Mouse (Mus musculus) adrenal gland, adult 8-10 months (tissue): ENCODE results near the gene Spop. TPM values are rescaled to one million over a fixed set of nuclear protein-coding genes. Genes with fewer than 3 reads are reported as not detected.
A peak's percentile ranks its signal among the peaks of the same experiment; 100 is the strongest.

Experiments used
- DNase-seq: peaks from one replicate; pipeline ENCODE4 v3.0.0; 2022
- total RNA-seq, 4 experiments: library from RNA; stranded (reverse); gene quantifications; 2 replicates each; pipeline ENCODE4 v1.2.4; 2022

Spop gene
- total RNA-seq, 4 experiments from 2014 or later: 160 to 216 (median 189) TPM

- DNase-seq: no peak
Observed at GRCm38 (mm10) chr11:95420880-95421435, 7.1 kb downstream of the Spop start.

GRCm38 (mm10) chr11:95423505-95423904 lies 9.6 kb downstream of the Spop start:
- DNase-seq: no peak

DNA sequence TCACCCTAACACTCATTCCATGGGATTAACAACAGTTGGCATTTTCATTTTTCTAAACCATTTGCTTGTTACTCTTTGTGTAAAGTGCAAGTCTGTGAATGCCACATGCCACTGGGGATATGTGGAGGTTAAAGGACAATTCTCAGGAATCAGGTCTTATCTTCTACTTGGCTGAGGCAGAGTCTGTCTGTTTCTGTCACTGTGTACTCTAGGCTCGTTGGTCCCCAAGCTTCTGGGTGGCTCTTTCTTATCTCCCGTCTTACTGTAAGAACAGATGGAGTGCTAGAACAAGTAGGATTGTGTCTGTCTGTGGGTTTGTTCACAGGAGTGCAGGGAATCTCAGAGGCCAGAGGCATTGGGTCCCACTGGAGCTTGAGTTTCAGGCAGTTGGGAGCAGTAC lies 17.5 kb downstream of the Spop start:
- DNase-seq: no peak

- no peak for DNase-seq
Observed at GRCm38 (mm10) chr11:95432194-95432593, 18.3 kb downstream of the Spop start.

DNA sequence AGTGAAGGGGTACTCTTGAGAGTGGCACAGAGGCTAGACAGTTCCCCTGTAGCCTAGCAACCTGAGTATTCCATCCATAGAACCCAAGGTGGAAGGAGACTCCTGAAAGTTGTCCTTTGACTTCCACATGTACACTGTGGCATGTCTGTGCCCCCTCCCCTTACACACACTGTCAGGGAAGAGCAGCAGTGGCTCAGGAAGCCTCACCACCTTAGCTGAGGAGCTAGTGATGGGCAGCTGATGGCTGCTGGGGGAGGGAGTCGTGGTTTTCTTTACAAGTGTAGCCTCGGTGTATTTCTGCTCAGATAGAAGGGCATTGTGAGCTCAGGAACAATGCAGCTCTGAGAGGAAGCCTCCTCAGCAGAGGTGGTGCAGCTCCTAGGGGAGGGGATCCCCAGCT lies 31.5 kb downstream of the Spop start:
- no peak for DNase-seq

DNA sequence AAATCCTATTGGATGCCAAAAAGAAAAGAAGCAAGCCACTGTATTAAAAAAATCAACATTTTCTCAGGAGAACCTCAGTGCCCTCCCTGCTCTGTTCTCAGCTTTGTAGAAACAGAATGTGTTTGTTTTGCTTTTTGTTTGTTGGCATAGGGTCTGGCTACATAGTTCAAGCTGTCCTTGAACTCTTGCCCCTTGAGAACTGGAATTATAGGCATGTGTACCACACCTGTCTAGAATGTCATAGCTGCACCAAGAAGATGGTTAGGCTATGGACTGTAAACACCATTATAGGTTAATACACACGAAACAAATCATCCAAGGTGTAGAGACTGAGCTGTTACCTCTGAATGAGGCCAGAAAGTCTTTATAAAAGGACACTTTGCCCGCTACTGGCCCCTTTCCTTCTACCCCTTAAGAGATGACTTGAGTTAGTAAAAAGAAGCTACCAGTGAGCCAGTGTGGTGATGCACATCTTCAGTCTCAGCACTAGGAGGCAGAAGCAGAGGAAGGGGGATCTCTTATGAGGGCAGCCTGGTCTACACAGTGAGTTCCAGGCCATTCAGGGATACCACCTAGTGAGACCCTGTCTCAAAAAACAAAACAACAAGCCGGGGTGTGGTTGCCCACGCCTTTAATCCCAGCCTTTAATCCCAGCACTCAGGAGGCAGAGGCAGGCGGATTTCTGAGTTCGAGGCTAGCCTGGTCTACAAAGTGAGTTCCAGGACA lies 32.9 kb downstream of the Spop start:
- no peak for DNase-seq

DNA sequence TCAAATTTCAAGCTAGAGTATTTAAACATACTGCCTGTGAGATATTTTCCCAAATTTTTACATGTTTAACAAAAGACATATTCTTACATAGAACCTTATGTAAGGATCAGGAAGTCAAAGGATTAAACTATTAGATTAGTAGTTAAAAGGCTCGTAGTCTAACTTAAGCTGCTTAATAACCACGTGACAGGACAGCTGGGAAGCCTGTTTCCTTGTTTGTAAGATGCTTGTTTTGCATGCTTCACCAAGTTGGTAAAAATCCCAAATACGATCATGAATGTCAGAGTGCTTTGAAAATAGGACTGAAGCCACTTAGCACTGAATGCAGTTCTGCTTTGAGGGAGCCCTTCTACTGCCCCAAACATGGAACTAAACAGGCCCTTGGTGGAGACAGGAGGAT lies 34.5 kb downstream of the Spop start:
- no peak for DNase-seq

DNA sequence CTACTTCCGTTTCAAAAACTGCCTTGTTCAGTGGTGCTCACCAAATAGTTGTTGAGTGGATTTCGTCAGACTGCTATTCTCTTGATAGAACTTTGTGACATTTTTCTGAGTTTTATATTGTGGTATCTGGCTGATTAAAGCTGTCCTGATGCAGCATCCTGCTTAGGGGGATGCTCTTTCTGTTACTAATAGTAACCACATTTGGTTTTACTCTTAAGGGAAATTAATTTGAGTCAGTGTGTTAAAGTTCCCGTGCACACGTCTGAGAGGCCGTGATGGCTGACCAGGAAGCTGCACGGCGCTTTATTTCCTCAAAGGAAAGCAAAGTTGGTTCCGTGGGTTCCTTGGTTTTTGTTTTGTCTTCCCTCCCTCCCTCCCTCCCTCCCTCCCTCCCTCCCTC lies 41.5 kb downstream of the Spop start:
- no peak for DNase-seq

DNA sequence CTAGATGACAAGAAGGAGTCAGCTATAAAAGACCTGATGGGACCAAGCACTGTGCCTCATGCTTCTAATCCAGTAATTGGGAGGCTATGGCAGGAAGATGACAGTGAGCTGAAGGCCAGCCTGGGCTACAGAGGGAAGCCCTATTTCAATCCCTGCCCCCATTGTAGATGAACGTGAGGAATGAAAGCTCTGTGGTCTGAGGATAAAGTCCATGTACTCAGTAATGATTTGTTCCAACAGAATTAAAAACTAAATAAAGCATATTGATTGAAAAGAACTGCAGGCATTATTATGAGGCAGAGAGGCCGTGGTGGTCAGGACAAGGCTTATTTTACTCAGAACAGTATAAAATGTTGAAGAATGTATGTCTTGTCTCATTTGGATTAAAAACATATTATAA lies 47.0 kb downstream of the Spop start:
- DNase-seq: no peak

GRCm38 (mm10) chr11:95462168-95462567 lies 48.3 kb downstream of the Spop start:
- DNase-seq: no peak

DNA sequence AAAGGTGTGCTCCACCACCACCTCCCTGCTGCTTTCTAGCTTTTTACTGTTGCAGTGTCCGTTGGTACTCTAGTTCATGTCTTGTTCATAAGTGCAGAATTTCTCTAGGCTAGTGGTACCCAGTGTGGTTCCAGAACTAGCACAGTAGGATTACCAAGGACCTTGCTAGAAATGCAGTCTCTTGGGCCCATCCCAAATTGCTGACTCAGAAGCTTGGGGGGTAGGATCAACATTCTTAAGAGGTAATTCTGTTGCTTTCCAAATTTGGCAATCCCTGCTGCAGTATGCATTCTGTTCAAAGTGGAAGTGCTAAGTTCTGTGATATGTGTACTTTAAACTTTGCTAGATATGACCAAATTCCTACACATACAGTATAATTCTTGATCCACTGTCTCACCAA lies 53.9 kb downstream of the Spop start:
- peak; percentile 31 for DNase-seq

DNA sequence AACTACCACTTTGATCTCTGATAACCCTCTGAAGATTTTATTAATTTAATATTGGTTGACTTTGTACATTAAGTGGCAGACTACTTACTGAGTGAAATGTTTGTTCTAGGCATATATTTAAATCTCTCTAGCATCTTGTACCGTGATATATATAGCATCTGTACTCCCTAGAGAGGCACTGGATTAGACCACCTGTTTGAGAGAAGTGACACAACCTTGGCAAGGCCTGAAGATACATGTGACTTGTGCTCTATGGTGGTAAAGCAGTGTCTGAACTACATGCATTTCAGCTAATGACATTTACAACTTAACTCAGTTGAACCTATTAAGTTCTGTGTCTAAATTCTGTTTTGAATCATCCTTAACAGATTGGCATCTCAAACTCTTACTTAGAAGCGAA lies 59.1 kb downstream of the Spop start:
- no peak for DNase-seq

- DNase-seq: no peak
Observed at GRCm38 (mm10) chr11:95473456-95473855, 59.6 kb downstream of the Spop start.

GRCm38 (mm10) chr11:95476323-95476722 lies 62.4 kb downstream of the Spop start:
- DNase-seq: no peak

DNA sequence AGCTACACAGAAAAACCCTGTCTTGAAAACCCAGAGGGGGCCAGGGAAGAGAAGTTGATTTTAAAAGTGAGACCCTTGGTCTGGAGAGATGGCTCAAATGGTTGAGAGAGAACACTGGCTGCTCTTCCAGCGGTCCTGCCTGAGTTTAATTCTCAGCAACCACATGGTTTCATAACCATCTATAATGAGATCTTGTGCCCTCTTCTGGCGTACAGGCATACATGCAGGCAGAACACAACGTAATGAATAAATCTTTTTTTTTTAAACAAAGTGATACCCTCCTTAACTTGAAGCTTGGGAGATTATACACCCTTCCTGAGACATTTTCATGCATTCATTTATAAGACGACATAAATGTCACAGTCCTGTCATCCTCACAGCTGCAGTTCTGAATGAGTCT lies 65.6 kb downstream of the Spop start:
- no peak for DNase-seq

DNA sequence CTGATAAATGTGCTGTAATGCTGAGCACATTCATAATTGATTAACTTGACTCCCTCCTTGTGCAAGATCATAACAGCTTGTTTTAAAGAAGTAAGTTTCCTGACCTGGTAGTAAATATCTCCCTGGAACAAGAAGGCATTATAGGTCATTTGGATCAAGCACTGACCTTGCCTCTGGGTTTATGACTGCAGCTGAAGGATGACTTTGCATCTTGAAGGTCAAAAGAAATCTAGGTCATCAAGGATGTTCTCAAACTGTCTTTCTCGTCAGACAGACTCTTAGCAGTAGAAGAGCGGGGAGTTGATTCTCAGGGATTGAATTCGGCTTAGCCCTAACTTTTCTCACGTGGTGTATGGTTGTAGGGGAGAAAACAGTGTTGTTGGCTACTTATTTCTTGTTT lies 66.8 kb downstream of the Spop start:
- DNase-seq: no peak

GRCm38 (mm10) chr11:95485634-95486033 lies 71.8 kb downstream of the Spop start:
- DNase-seq: no peak

DNA sequence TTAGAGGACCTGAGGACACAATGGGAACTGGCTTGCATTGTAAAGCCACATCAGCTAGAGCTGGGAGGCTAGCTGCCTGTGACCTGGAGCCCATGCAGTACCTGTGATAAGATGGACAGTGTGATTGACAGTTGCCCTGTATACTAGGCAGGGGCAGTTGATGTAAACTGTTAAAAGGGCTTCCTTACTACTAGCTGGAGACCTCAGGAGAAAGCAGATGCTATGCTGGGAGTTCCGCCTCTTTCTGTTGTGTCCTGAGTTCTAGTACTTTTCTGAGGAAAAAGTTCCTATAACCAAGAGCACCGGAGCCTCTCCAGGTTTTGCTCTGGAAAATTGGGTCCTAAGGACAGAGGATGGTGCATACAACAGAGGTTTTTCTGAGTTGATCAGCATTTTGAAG lies 73.4 kb downstream of the Spop start:
- DNase-seq: no peak

- DNase-seq: peak; percentile 73
Observed at GRCm38 (mm10) chr11:95490104-95490503, 76.2 kb downstream of the Spop start.

- DNase-seq: no peak
Observed at GRCm38 (mm10) chr11:95492256-95492655, 78.4 kb downstream of the Spop start.

DNA sequence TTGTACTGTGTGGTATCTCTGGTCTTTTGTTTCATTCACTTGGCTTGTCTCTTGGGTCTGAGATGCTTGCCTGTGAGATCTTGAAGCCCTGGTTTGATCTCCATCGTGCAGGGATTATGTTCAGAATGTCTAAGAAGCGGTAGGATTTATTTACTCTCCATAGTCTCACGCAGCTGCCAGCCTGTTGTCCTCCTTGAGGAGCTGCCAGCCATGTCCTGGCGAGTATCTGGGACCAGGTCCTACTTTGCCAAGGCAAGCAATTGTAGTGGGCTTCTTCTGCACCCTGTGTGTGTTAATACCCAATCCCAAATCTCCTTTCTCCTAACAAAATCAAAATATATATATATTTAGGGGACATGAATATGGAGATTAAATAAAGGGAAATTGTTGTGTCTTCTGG lies 79.1 kb downstream of the Spop start:
- DNase-seq: no peak

GRCm38 (mm10) chr11:95493950-95494349 lies 80.1 kb downstream of the Spop start:
- DNase-seq: no peak

DNA sequence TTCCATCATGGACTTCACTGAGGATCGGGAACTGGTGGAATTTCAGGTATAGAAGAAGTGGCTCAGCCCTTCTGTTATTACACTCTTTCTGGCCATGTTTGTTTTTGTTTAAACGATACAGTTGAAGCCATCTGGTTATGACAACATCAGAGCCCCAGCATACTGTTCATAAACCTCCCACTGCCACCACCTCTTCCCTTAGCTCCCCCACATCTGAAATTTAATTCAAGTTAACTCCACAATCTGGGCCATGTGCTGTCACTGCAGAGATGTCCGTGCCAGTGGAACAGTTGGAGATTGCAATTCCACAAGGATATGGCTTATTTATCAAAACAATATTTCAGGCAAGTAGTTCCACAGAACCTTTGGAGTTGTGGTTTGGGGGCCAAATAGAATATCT lies 80.5 kb downstream of the Spop start:
- no peak for DNase-seq

DNA sequence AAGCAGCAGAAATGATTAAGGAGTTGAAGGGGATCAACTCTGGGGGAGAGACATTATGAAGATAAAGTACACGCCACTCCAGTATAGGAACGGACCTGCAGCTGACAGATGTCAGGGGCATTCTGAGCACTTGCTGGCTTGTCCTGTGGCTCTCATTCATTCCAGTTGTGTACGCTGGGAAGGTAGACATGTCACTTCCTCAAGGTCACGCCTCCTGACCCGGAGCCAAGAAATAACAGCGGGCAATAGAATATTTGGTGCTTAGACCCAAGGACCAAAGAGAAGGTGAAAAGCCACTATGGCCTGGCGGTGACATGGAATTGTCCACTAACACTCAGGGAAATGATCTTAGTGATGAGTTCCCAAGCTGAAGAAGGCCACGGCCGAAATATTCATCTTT lies 82.0 kb downstream of the Spop start:
- no peak for DNase-seq

DNA sequence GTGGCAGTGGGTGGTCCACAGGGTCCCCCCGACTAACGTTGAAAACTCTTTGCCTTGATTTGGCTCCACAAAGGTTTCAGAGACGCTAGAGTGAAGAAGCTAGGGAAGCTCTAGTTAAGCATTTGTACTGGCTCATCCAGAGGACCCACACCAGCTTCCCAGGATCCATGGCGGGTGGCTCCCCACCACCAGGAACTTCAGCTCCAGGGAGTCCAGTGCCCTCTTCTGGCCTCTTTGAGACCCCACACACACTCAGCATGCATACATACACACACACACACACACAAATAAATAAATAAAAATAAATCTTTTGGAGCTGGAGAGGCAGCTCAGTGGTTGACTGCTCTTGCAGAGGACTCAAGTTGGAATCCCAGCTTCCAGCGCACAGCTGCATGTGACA lies 84.0 kb downstream of the Spop start:
- DNase-seq: no peak
